In genomic region chr15:31979961-31980360, GRCm38 (mm10) we compare ENCODE assay signal across 14 mouse cellular contexts.
DNase-seq lines count a peak whose midpoint lies in the region; ATAC-seq and TF ChIP-seq lines count a peak whose summit lies in the region.
"Had no signal": no experiment of that assay in that cellular context is flagged by ENCODE, and none has a peak within 500 bp of the region (broad histone marks: within the 10 kb centered on the region; RNA-seq: fewer than 3 reads in every experiment).

No protein-coding gene starts in this region.

- no peaks in the 10 kb centered on the region for H3K4me1 ChIP-seq in kidney, postnatal 0 days (replicated peaks; ENCODE audit: insufficient read depth, low read length)
- no peaks in the 10 kb centered on the region for H3K4me1 ChIP-seq in hindbrain, embryonic 14.5 days (replicated peaks; ENCODE audit: control insufficient read depth, insufficient read depth, low read length)
- H3K4me1 ChIP-seq: lung, embryonic 15.5 days; midbrain, embryonic 12.5 days had no signal

- peak; percentile 53 for DNase-seq in kidney, postnatal 0 days (ENCODE audit: low spot score)
- no peak for DNase-seq in kidney, postnatal 25 days
- peak; percentile 7 for DNase-seq in ZHBTc4 (ENCODE audit: low read depth, low spot score)
- DNase-seq in embryo, embryonic 11 days = peak; percentile 44
- peak; percentile 50 for DNase-seq in hindlimb bud, embryonic 11.5 days (ENCODE audit: extremely low spot score, low read depth, low spot score)
- DNase-seq in hindbrain, embryonic 14.5 days (ENCODE audit: low spot score) = no peak
- DNase-seq in layer of hippocampus, adult 2 months (ENCODE audit: low spot score in 2 of 2) = no peak
- DNase-seq: cerebellum, adult 11 months; gastrocnemius, postnatal 14 days; right cerebral cortex, postnatal 4 days had no signal

- no peaks in the 10 kb centered on the region for H3K9me3 ChIP-seq in kidney, postnatal 0 days (replicated peaks; ENCODE audit: low read length)
- H3K9me3 ChIP-seq in hindbrain, embryonic 14.5 days (ENCODE audit: control insufficient read depth, low read length) = no peaks in the 10 kb centered on the region
- H3K9me3 ChIP-seq: limb, embryonic 13.5 days; lung, embryonic 15.5 days; midbrain, embryonic 12.5 days had no signal

- TF ChIP-seq CTCF in kidney, postnatal 0 days (IDR thresholded peaks at IDR 0.05; ENCODE audit: low read depth) = no peak
- no peak for TF ChIP-seq CTCF in layer of hippocampus, adult 2 months (conservative IDR thresholded peaks at IDR 0.05)

- no peaks in the 10 kb centered on the region for H3K27me3 ChIP-seq in kidney, postnatal 0 days (ENCODE audit: insufficient read depth, low read length)
- no peaks in the 10 kb centered on the region for H3K27me3 ChIP-seq in hindbrain, embryonic 14.5 days (ENCODE audit: control insufficient read depth, insufficient read depth, low read length)
- H3K27me3 ChIP-seq: lung, embryonic 15.5 days; midbrain, embryonic 12.5 days had no signal

- H3K4me3 ChIP-seq in kidney, postnatal 0 days (replicated peaks; ENCODE audit: low read depth, low read length) = no peak overlapping the region
- H3K4me3 ChIP-seq in hindbrain, embryonic 14.5 days (replicated peaks; ENCODE audit: low read length) = no peak overlapping the region
- no peak overlapping the region for H3K4me3 ChIP-seq in layer of hippocampus, adult 2 months
- H3K4me3 ChIP-seq: limb, embryonic 13.5 days; lung, embryonic 15.5 days; midbrain, embryonic 12.5 days had no signal

- 12% methylated on average over 7 of the region's 7 CpGs for WGBS in kidney, postnatal 0 days
- 70% methylated on average over 7 of the region's 7 CpGs for WGBS in hindbrain, embryonic 14.5 days

- ATAC-seq in kidney, postnatal 0 days (replicated peaks; ENCODE audit: low FRiP score, low read depth) = no peak
- no peak for ATAC-seq in hindbrain, embryonic 14.5 days (ENCODE audit: low FRiP score)
- ATAC-seq: activated CD4-positive, CD25-positive, alpha-beta regulatory T cell, adult 4 months had no signal

- no peak overlapping the region for H3K4me2 ChIP-seq in kidney, postnatal 0 days (ENCODE audit: low read length)
- H3K4me2 ChIP-seq in hindbrain, embryonic 14.5 days (replicated peaks) = no peak overlapping the region
- H3K4me2 ChIP-seq: limb, embryonic 13.5 days; lung, embryonic 15.5 days; midbrain, embryonic 12.5 days had no signal

- no peaks in the 10 kb centered on the region for H3K36me3 ChIP-seq in kidney, postnatal 0 days (ENCODE audit: insufficient read depth, low read length)
- H3K36me3 ChIP-seq in hindbrain, embryonic 14.5 days (replicated peaks; ENCODE audit: control insufficient read depth, insufficient read depth) = no peaks in the 10 kb centered on the region
- H3K36me3 ChIP-seq: limb, embryonic 13.5 days; lung, embryonic 15.5 days; midbrain, embryonic 12.5 days had no signal

- no peak overlapping the region for H3K9ac ChIP-seq in kidney, postnatal 0 days (ENCODE audit: low read depth, low read length)
- no peak overlapping the region for H3K9ac ChIP-seq in hindbrain, embryonic 14.5 days
- H3K9ac ChIP-seq: limb, embryonic 13.5 days; lung, embryonic 15.5 days; midbrain, embryonic 12.5 days had no signal

- no peak overlapping the region for H3K27ac ChIP-seq in kidney, postnatal 0 days
- no peak overlapping the region for H3K27ac ChIP-seq in hindbrain, embryonic 14.5 days
- H3K27ac ChIP-seq in layer of hippocampus, adult 2 months = no peak overlapping the region
- H3K27ac ChIP-seq: limb, embryonic 13.5 days; lung, embryonic 15.5 days; midbrain, embryonic 12.5 days had no signal

Comparison
In these comparisons a context has a peak if more than half of its experiments do, and no peak if none do; other contexts are left out.
1. DNase-seq: peak in kidney, postnatal 0 days (single experiment), ZHBTc4 (single experiment), embryo, embryonic 11 days (single experiment) and hindlimb bud, embryonic 11.5 days (single experiment); none in kidney, postnatal 25 days (0 of 2), hindbrain, embryonic 14.5 days (single experiment) and layer of hippocampus, adult 2 months (0 of 2).